ENCODE assay signal across 17 mouse cellular contexts in genomic region chr15:7163851-7164250, GRCm38 (mm10).
DNase-seq lines count a peak whose midpoint lies in the region; ATAC-seq and TF ChIP-seq lines count a peak whose summit lies in the region.
"Had no signal": no experiment of that assay in that cellular context is flagged by ENCODE, and none has a peak within 500 bp of the region (broad histone marks: within the 10 kb centered on the region; RNA-seq: fewer than 3 reads in every experiment).

No protein-coding gene starts in this region.

- H3K9ac ChIP-seq in forebrain, embryonic 14.5 days (ENCODE audit: low read length) = no peak overlapping the region
- no peak overlapping the region for H3K9ac ChIP-seq in forebrain, embryonic 11.5 days (ENCODE audit: low read length)
- H3K9ac ChIP-seq in liver, adult 2 months (ENCODE audit: low read depth, low read length) = no peak overlapping the region
- H3K9ac ChIP-seq in liver, embryonic 12.5 days = no peak overlapping the region
- H3K9ac ChIP-seq: heart, embryonic 15.5 days; hindbrain, embryonic 15.5 days had no signal

- no peaks in the 10 kb centered on the region for H3K27me3 ChIP-seq in forebrain, embryonic 14.5 days (replicated peaks; ENCODE audit: control insufficient read depth, insufficient read depth, low read length)
- no peaks in the 10 kb centered on the region for H3K27me3 ChIP-seq in forebrain, embryonic 11.5 days (ENCODE audit: control insufficient read depth, insufficient read depth, low read length)
- H3K27me3 ChIP-seq in liver, adult 2 months (ENCODE audit: control insufficient read depth, insufficient read depth, low read length) = no peaks in the 10 kb centered on the region
- no peaks in the 10 kb centered on the region; the same call in 1 of the 2 replicates for H3K27me3 ChIP-seq in liver, embryonic 12.5 days (replicated peaks)
- H3K27me3 ChIP-seq: heart, embryonic 15.5 days; hindbrain, embryonic 15.5 days; Patski had no signal

- 47% methylated on average over 6 of the region's 6 CpGs for WGBS in forebrain, embryonic 14.5 days
- WGBS in forebrain, embryonic 11.5 days = 83% methylated on average over 6 of the region's 6 CpGs
- WGBS in liver, adult 2 months = 66% methylated on average over 6 of the region's 6 CpGs
- WGBS in liver, embryonic 12.5 days (ENCODE audit: insufficient replicate concordance) = 73% methylated on average over 6 of the region's 6 CpGs

- H3K27ac ChIP-seq in forebrain, embryonic 14.5 days (ENCODE audit: low read depth, low read length) = no peak overlapping the region
- no peak overlapping the region for H3K27ac ChIP-seq in forebrain, embryonic 11.5 days (ENCODE audit: low read depth, low read length)
- 0 out of 2 replicates have a peak overlapping the region, but pooled peaks have one; percentile 7 for H3K27ac ChIP-seq in liver, adult 2 months (replicated peaks; ENCODE audit: insufficient read depth, low read depth, low read length)
- no peak overlapping the region for H3K27ac ChIP-seq in liver, embryonic 12.5 days
- H3K27ac ChIP-seq: heart, embryonic 10.5 days; heart, embryonic 15.5 days; hindbrain, embryonic 15.5 days had no signal

- no peak for TF ChIP-seq POLR2A in liver, adult 2 months (IDR thresholded peaks at IDR 0.05; ENCODE audit: extremely low read depth, insufficient read depth, low read length)

- H3K36me3 ChIP-seq in forebrain, embryonic 14.5 days (ENCODE audit: control insufficient read depth, insufficient read depth, low read length) = no peaks in the 10 kb centered on the region
- no peaks in the 10 kb centered on the region for H3K36me3 ChIP-seq in forebrain, embryonic 11.5 days (ENCODE audit: control insufficient read depth, insufficient read depth, low read length)
- peaks cover 52% of the 10 kb centered on the region for H3K36me3 ChIP-seq in liver, adult 2 months (ENCODE audit: control insufficient read depth, insufficient read depth, low read length)
- H3K36me3 ChIP-seq in liver, embryonic 12.5 days = peaks cover 23% of the 10 kb centered on the region

- peak; percentile 6 for DNase-seq in forebrain, embryonic 14.5 days (ENCODE audit: low spot score)
- DNase-seq in forebrain, embryonic 11.5 days (ENCODE audit: low spot score) = no peak
- DNase-seq in heart, adult 11 months = peak; percentile 95
- DNase-seq in heart, adult 9 months (ENCODE audit: low spot score in 2 of 2) = no peak
- DNase-seq in liver, adult 2 months (ENCODE audit: extremely low read depth, low read depth, low spot score) = no peak
- DNase-seq: adrenal gland, postnatal 14 days; cerebellum, adult 2 months; cerebellum, postnatal 10 days; gastrocnemius, postnatal 10 days; kidney, adult 9 months had no signal

- TF ChIP-seq CTCF in liver, adult 2 months (IDR thresholded peaks at IDR 0.05; ENCODE audit: low read depth, low read length) = no peak

- no peak overlapping the region for H3K4me2 ChIP-seq in forebrain, embryonic 14.5 days (ENCODE audit: low read length)
- no peak overlapping the region for H3K4me2 ChIP-seq in forebrain, embryonic 11.5 days (ENCODE audit: low read depth, low read length, severe bottlenecking)
- no peak overlapping the region for H3K4me2 ChIP-seq in liver, embryonic 12.5 days
- H3K4me2 ChIP-seq: heart, embryonic 15.5 days; hindbrain, embryonic 15.5 days had no signal

- H3K4me1 ChIP-seq in forebrain, embryonic 14.5 days (ENCODE audit: control insufficient read depth, insufficient read depth, low read length) = no peaks in the 10 kb centered on the region
- H3K4me1 ChIP-seq in forebrain, embryonic 11.5 days (replicated peaks; ENCODE audit: control insufficient read depth, insufficient read depth, low read length) = no peaks in the 10 kb centered on the region
- peaks cover 28% of the 10 kb centered on the region for H3K4me1 ChIP-seq in liver, adult 2 months (ENCODE audit: control insufficient read depth, insufficient read depth, low read length)
- no peaks in the 10 kb centered on the region for H3K4me1 ChIP-seq in liver, embryonic 12.5 days
- H3K4me1 ChIP-seq: hindbrain, embryonic 15.5 days had no signal

- no peak overlapping the region for H3K4me3 ChIP-seq in forebrain, embryonic 14.5 days (ENCODE audit: low read depth, low read length)
- no peak overlapping the region for H3K4me3 ChIP-seq in forebrain, embryonic 11.5 days (ENCODE audit: low read depth, low read length)
- H3K4me3 ChIP-seq in liver, adult 2 months (ENCODE audit: insufficient read depth, low read depth, low read length) = no peak overlapping the region
- no peak overlapping the region for H3K4me3 ChIP-seq in liver, embryonic 12.5 days
- H3K4me3 ChIP-seq: heart, embryonic 10.5 days; heart, embryonic 15.5 days; hindbrain, embryonic 15.5 days had no signal

- ATAC-seq in forebrain, embryonic 14.5 days = no peak
- no peak for ATAC-seq in forebrain, embryonic 11.5 days (replicated peaks; ENCODE audit: low FRiP score)
- no peak for ATAC-seq in liver, embryonic 12.5 days
- ATAC-seq: activated CD4-positive, CD25-positive, alpha-beta regulatory T cell, adult 4 months; intestine, embryonic 16.5 days; Patski had no signal

- H3K9me3 ChIP-seq in forebrain, embryonic 14.5 days (replicated peaks; ENCODE audit: control insufficient read depth, low read length) = no peaks in the 10 kb centered on the region
- H3K9me3 ChIP-seq in forebrain, embryonic 11.5 days (ENCODE audit: control insufficient read depth, low read length) = no peaks in the 10 kb centered on the region
- H3K9me3 ChIP-seq in liver, embryonic 12.5 days (replicated peaks) = no peaks in the 10 kb centered on the region
- H3K9me3 ChIP-seq: heart, embryonic 10.5 days; heart, embryonic 15.5 days; hindbrain, embryonic 15.5 days had no signal

- H3K79me2 ChIP-seq in liver, adult 2 months (ENCODE audit: control insufficient read depth, insufficient read depth, low read length) = peaks cover 5% of the 10 kb centered on the region; the same call in 1 of the 2 replicates

Comparison
In these comparisons a context has a peak if more than half of its experiments do, and no peak if none do; other contexts are left out.
1. DNase-seq: peak in forebrain, embryonic 14.5 days (single experiment) and heart, adult 11 months (single experiment); none in forebrain, embryonic 11.5 days (single experiment), heart, adult 9 months (0 of 2) and liver, adult 2 months (single experiment).